In genomic region chr14:105385119-105385518, GRCm38 (mm10) we compare ENCODE assay signal across 18 mouse cellular contexts.
DNase-seq lines count a peak whose midpoint lies in the region; TF ChIP-seq lines count a peak whose summit lies in the region.
"Had no signal": no experiment of that assay in that cellular context is flagged by ENCODE, and none has a peak within 500 bp of the region (broad histone marks: within the 10 kb centered on the region; RNA-seq: fewer than 3 reads in every experiment).

No protein-coding gene starts in this region.

- H3K79me2 ChIP-seq in C2C12 (ENCODE audit: control insufficient read depth, insufficient read depth) = no peaks in the 10 kb centered on the region
- no peaks in the 10 kb centered on the region for H3K79me2 ChIP-seq in myocyte (ENCODE audit: control insufficient read depth, insufficient read depth)

- no peaks in the 10 kb centered on the region for H3K79me3 ChIP-seq in C2C12 (ENCODE audit: low read depth)

- no peak for TF ChIP-seq CTCF in C2C12 (IDR thresholded peaks at IDR 0.05; ENCODE audit: control insufficient read depth, insufficient read depth, insufficient read length)

- H3K36me3 ChIP-seq in C2C12 (ENCODE audit: control insufficient read depth, insufficient read depth) (no peaks in the 10 kb centered on the region), myocyte (ENCODE audit: control insufficient read depth, insufficient read depth) (no peaks in the 10 kb centered on the region)
- H3K36me3 ChIP-seq: G1E had no signal

- peak overlapping the region; percentile 39 for H3K4me2 ChIP-seq in myocyte (ENCODE audit: low read depth)

- H3K4me3 ChIP-seq in C2C12 (ENCODE audit: insufficient read depth, poor library complexity, severe bottlenecking) = no peak overlapping the region
- no peak overlapping the region for H3K4me3 ChIP-seq in myocyte

- H3K27me3 ChIP-seq in C2C12 (ENCODE audit: control insufficient read depth, insufficient read depth, insufficient read length) (no peaks in the 10 kb centered on the region), myocyte (ENCODE audit: control insufficient read depth, insufficient read depth, insufficient read length) (no peaks in the 10 kb centered on the region)
- H3K27me3 ChIP-seq: CH12.LX, Patski had no signal

- no peak overlapping the region for H3ac ChIP-seq in C2C12 (ENCODE audit: control insufficient read depth, insufficient read length, low read depth)
- H3ac ChIP-seq in myocyte (ENCODE audit: control insufficient read depth, insufficient read length) = no peak overlapping the region

- no peak for DNase-seq in frontal cortex, postnatal 36 days (ENCODE audit: low spot score in 2 of 2)
- DNase-seq in urinary bladder, postnatal 25 days (ENCODE audit: low spot score) = no peak
- DNase-seq: adrenal gland, adult 2 months; adrenal gland, adult 8-10 months; adrenal gland, postnatal 10 days; adrenal gland, postnatal 14 days; adrenal gland, postnatal 25 days; adrenal gland, postnatal 36 days; B cell, adult 2 months; cerebellum, adult 11 months; cerebellum, adult 11-12 months; cerebellum, adult 18-20 months; cerebellum, adult 2 months had no signal

- TF ChIP-seq POLR2A in myocyte (IDR thresholded peaks at IDR 0.05; ENCODE audit: insufficient read length, low read depth) = no peak

TF ChIP-seq in C2C12, 6 proteins besides CTCF, POLR2A, EP300 and RAD21:
- peak; percentile 67 for TF ChIP-seq MYOD1 (IDR thresholded peaks at IDR 0.05; ENCODE audit: control insufficient read depth, insufficient read length, low read depth)
- no peak for TF ChIP-seq USF1 (IDR thresholded peaks at IDR 0.05; ENCODE audit: low read depth)
- no peak for TF ChIP-seq FOSL1 (IDR thresholded peaks at IDR 0.05; ENCODE audit: insufficient read depth, low read length, poor library complexity, severe bottlenecking)
TF ChIP-seq in C2C12: peak in this region for 1.

TF ChIP-seq in myocyte, 11 proteins besides CTCF, POLR2A, EP300 and RAD21:
- TF ChIP-seq MAX (IDR thresholded peaks at IDR 0.05; ENCODE audit: low read depth) = no peak
- peak; percentile 47; the same call in 1 of the 2 replicates for TF ChIP-seq CEBPB (IDR thresholded peaks at IDR 0.05; ENCODE audit: insufficient read depth, poor library complexity, severe bottlenecking)
- TF ChIP-seq REST (IDR thresholded peaks at IDR 0.05; ENCODE audit: insufficient read depth, insufficient read length) = no peak
- no peak for TF ChIP-seq MYOG (IDR thresholded peaks at IDR 0.05; ENCODE audit: control insufficient read depth in 1 of 3, insufficient read depth in 1 of 3, insufficient read length in 2 of 3, low read depth in 2 of 3)
- TF ChIP-seq MYOD1 (IDR thresholded peaks at IDR 0.05; ENCODE audit: control insufficient read depth in 1 of 3, insufficient read length in 2 of 3, low read depth in 2 of 3) = peak; percentile 53 to 88 (median 56)
- no peak for TF ChIP-seq TCF12 (IDR thresholded peaks at IDR 0.05; ENCODE audit: insufficient read depth, poor library complexity, severe bottlenecking)
- no peak for TF ChIP-seq POLR2AphosphoS2 (IDR thresholded peaks at IDR 0.05; ENCODE audit: insufficient read length, low read depth)
TF ChIP-seq in myocyte: peak in this region for 2.
